Mouse (Mus musculus): ENCODE data around the gene Arid1b.

Arid1b gene

GRCm38 (mm10) chr17:5017065-5017464, 22.9 kb downstream of the Arid1b start:
- no peak for DNase-seq (ENCODE audit: low spot score in 2 of 2)

- no peak for DNase-seq (ENCODE audit: low spot score in 2 of 2)
These were observed 27.3 kb downstream of the Arid1b start for GRCm38 (mm10) chr17:5021303-5022003.

GRCm38 (mm10) chr17:5022019-5022544, 27.9 kb downstream of the Arid1b start:
- DNase-seq (ENCODE audit: low spot score in 2 of 2), result no peak

GRCm38 (mm10) chr17:5023745-5024144, 29.6 kb downstream of the Arid1b start:
- no peak for DNase-seq (ENCODE audit: low spot score in 2 of 2)

GRCm38 (mm10) chr17:5025400-5025799, 31.3 kb downstream of the Arid1b start:
- no peak for DNase-seq (ENCODE audit: low spot score in 2 of 2)

GRCm38 (mm10) chr17:5026578-5026977, 32.4 kb downstream of the Arid1b start:
- no peak for DNase-seq (ENCODE audit: low spot score in 2 of 2)

GRCm38 (mm10) chr17:5029148-5029547, 35.0 kb downstream of the Arid1b start:
- no peak for DNase-seq (ENCODE audit: low spot score in 2 of 2)

GRCm38 (mm10) chr17:5030290-5030689, 36.2 kb downstream of the Arid1b start:
- DNase-seq (ENCODE audit: low spot score in 2 of 2), result no peak

- DNase-seq (ENCODE audit: low spot score in 2 of 2), result no peak
These were observed 39.2 kb downstream of the Arid1b start for GRCm38 (mm10) chr17:5033346-5033745.

GRCm38 (mm10) chr17:5034201-5034600, 40.1 kb downstream of the Arid1b start:
- no peak for DNase-seq (ENCODE audit: low spot score in 2 of 2)

GRCm38 (mm10) chr17:5036200-5036835, 42.2 kb downstream of the Arid1b start:
- no peak for DNase-seq (ENCODE audit: low spot score in 2 of 2)

- DNase-seq (ENCODE audit: low spot score in 2 of 2), result no peak
These were observed 43.1 kb downstream of the Arid1b start for GRCm38 (mm10) chr17:5037199-5037598.

GRCm38 (mm10) chr17:5039826-5040225, 45.7 kb downstream of the Arid1b start:
- no peak for DNase-seq (ENCODE audit: low spot score in 2 of 2)

GRCm38 (mm10) chr17:5043871-5044270, 49.7 kb downstream of the Arid1b start:
- no peak for DNase-seq (ENCODE audit: low spot score in 2 of 2)

- DNase-seq (ENCODE audit: low spot score in 2 of 2), result no peak
These were observed 51.5 kb downstream of the Arid1b start for GRCm38 (mm10) chr17:5045613-5046012.

- no peak for DNase-seq (ENCODE audit: low spot score in 2 of 2)
These were observed 53.2 kb downstream of the Arid1b start for GRCm38 (mm10) chr17:5047373-5047772.

GRCm38 (mm10) chr17:5050266-5050665, 56.1 kb downstream of the Arid1b start:
- DNase-seq (ENCODE audit: low spot score in 2 of 2), result no peak

- no peak for DNase-seq (ENCODE audit: low spot score in 2 of 2)
These were observed 56.9 kb downstream of the Arid1b start for GRCm38 (mm10) chr17:5050970-5051530.

- no peak for DNase-seq (ENCODE audit: low spot score in 2 of 2)
These were observed 58.1 kb downstream of the Arid1b start for GRCm38 (mm10) chr17:5052091-5052799.

- no peak for DNase-seq (ENCODE audit: low spot score in 2 of 2)
These were observed 58.7 kb downstream of the Arid1b start for GRCm38 (mm10) chr17:5052800-5053179.

- no peak for DNase-seq (ENCODE audit: low spot score in 2 of 2)
These were observed 59.1 kb downstream of the Arid1b start for GRCm38 (mm10) chr17:5053201-5053600.

GRCm38 (mm10) chr17:5055412-5055811, 61.3 kb downstream of the Arid1b start:
- DNase-seq (ENCODE audit: low spot score in 2 of 2), result no peak

Measured in frontal cortex, postnatal 25 days (tissue).